Mouse (Mus musculus): Measurements from ENCODE around the gene Ube2e2. TPM values are rescaled to one million over a fixed set of nuclear protein-coding genes. Genes with fewer than 3 reads are reported as not detected.

Gene Ube2e2
- polyA plus RNA-seq, 1 experiment from 2014 or later: 65.7 TPM

DNA sequence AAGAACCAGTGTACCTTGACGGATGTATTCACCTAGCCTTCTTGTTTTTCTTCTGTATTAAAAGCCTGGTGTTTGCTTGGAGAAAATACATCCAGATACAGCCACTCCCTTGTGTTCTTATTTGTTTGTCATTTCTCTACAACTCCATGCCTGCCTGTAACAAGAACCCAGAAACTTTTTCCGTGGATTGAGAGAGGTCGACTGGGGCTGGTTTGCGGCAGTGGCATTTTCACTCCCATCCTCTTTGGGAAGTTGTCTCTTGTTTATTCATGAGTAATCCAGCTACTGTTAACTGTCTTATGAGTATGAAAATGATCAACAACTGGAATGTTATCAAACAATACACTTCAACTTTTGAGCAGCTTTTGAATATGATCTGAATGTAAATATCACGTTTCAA is 115.8 kb downstream of the Ube2e2 start:
- H3K27ac ChIP-seq: no peak overlapping the region
- no peaks in the 10 kb centered on the region for H3K27me3 ChIP-seq
- H3K4me3 ChIP-seq (replicated peaks): no peak overlapping the region
- H3K36me3 ChIP-seq (replicated peaks): no peaks in the 10 kb centered on the region
- no peak for ATAC-seq (ENCODE audit: low FRiP score)
- H3K4me1 ChIP-seq: no peaks in the 10 kb centered on the region
- no peaks in the 10 kb centered on the region for H3K9me3 ChIP-seq
- H3K9ac ChIP-seq: no peak overlapping the region
- WGBS: 86% methylated on average over 5 of the region's 5 CpGs
- H3K4me2 ChIP-seq: no peak overlapping the region

DNA sequence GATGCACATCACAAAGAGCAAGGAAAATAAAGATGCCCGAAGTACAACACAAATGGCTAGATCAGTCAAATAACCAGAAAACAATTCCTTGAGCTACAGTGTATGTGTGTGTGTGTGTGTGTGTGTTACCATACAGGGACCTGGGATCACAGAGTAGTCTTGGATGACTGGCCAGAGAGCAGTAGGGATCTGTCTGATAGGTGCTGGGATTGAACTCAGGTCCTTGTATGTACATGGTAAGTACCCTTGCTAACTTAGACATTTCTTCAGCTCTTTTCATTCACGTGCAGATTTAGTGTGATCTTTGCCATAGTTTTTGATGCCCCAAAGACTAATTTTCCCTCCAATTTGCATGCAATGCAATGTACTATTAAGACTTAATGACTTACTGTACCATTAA is 117.9 kb downstream of the Ube2e2 start:
- no peak for ATAC-seq (ENCODE audit: low FRiP score)
- Histone ChIP-seq H3K9me3 (no peaks in the 10 kb centered on the region), H3K27ac (no peak overlapping the region), H3K36me3 (replicated peaks) (no peaks in the 10 kb centered on the region), H3K4me2 (no peak overlapping the region), H3K4me1 (no peaks in the 10 kb centered on the region), H3K4me3 (replicated peaks) (no peak overlapping the region), H3K9ac (no peak overlapping the region), H3K27me3 (no peaks in the 10 kb centered on the region)
- 86% methylated on average over 2 of the region's 2 CpGs for WGBS

DNA sequence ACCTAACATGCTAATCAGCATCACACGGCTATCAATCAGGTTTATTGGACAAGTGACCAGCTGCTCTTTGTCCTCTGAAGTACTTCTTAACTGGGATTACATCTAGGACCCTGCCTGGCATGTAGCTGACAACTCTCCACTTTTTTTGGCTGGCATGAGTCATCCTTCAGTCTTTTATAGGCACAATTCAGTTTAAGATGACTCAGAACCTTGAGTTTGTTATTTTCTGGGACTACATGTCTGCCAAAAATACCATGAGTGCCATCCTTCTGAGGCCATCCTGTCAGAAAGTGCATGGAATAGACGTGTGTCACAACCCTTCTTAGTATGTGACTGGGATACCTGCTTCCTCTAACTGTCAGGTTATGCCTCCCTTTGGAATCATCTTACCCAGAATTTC is 120.3 kb downstream of the Ube2e2 start:
- Histone ChIP-seq H3K4me2 (no peak overlapping the region), H3K4me3 (replicated peaks) (no peak overlapping the region), H3K4me1 (no peaks in the 10 kb centered on the region), H3K9me3 (no peaks in the 10 kb centered on the region), H3K36me3 (replicated peaks) (no peaks in the 10 kb centered on the region), H3K9ac (no peak overlapping the region), H3K27ac (no peak overlapping the region), H3K27me3 (no peaks in the 10 kb centered on the region)
- ATAC-seq (ENCODE audit: low FRiP score): no peak
- 64% methylated on average over 2 of the region's 2 CpGs for WGBS

DNA sequence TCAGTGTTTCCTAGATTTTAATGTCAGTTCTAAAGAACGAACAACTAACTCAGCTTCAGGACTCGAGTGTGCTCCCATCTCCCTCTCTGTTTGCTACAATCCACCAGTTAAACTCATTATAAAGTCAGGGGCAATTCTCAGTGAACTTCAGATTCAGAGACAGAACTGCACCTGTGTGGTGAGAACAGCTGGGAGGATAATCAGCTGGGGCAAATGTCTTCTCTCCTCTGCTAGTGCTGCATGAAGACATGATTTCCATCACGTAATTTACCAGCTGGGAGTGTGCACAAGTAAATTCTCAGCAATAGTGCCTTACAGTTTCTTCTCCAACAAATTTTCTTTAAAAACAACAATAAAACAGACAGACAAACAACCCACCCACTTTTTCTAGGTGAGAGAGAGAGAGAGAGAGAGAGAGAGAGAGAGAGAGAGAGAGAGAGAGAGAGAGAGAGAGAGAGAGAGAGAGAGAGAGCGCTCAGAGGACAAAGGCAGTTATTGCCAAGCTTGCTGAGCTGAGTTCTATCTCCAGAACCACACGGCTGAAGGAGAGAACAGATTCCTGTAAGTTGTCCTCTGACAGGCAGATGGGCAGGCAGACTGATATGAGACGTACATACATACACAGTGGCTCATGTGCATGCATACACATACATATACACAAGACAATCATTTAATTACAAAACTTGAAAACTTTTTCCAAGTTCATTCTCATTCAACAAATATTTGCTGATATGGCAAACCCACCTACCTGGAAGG is 134.3 kb downstream of the Ube2e2 start:
- Histone ChIP-seq H3K4me1 (peaks cover 10% of the 10 kb centered on the region; the same call in 1 of the 2 replicates), H3K27me3 (no peaks in the 10 kb centered on the region), H3K9me3 (no peaks in the 10 kb centered on the region), H3K27ac (no peak overlapping the region), H3K4me2 (no peak overlapping the region), H3K36me3 (replicated peaks) (no peaks in the 10 kb centered on the region), H3K9ac (no peak overlapping the region), H3K4me3 (replicated peaks) (no peak overlapping the region)
- no peak for ATAC-seq (ENCODE audit: low FRiP score)
- WGBS: 77% methylated on average over 6 of the region's 6 CpGs

DNA sequence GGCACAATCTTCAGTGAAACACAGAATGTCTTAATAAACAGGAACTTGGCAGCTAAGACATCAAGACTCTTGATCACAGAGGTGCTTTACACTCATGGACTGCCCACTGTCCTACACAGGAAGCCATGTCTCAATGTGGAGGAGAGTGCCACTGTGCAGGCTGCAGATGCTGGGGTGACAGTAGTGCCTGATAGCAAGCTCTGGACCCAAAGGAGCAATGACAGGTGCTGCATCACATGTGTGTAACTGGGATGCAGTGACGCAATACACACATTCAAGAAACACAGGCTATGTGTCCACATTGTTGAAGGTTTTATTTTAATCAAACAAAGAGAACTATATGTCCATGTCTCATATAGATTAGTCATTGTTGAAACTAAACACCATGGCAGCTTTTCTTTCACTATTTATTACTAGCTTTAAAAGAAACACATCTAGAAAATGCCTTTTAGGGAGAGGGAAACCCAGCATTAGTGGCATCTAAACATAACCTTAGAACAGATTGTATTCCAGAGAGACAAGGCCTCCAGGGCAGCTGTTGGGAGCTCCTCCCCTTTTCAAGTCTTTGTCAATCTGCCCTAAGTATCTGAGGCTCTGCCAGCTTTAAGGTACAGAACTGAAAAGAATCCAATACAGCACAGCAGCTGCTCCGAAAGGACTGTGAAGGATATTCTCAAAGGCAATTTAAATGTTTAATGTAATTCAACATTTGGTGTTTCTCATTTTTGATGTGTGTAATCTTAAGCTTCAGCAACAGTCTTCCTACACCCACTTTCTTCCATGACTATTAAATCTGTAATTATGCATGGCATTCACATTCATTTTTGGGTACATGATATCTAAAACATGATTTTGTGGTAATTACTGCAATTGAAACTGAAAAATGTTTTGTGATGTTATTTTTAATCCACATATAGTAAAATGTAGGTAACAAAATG is 135.2 kb downstream of the Ube2e2 start:
- peak; percentile 77; the same call in 1 of the 2 replicates for ATAC-seq (ENCODE audit: low FRiP score)
- H3K4me1 ChIP-seq: peaks cover 10% of the 10 kb centered on the region; the same call in 1 of the 2 replicates
- H3K9me3 ChIP-seq: no peaks in the 10 kb centered on the region
- WGBS: 52% methylated on average over 2 of the region's 2 CpGs
- no peak overlapping the region for H3K4me2 ChIP-seq
- H3K4me3 ChIP-seq (replicated peaks): no peak overlapping the region
- H3K27ac ChIP-seq: no peak overlapping the region
- no peak overlapping the region for H3K9ac ChIP-seq
- H3K36me3 ChIP-seq (replicated peaks): no peaks in the 10 kb centered on the region
- H3K27me3 ChIP-seq: no peaks in the 10 kb centered on the region

DNA sequence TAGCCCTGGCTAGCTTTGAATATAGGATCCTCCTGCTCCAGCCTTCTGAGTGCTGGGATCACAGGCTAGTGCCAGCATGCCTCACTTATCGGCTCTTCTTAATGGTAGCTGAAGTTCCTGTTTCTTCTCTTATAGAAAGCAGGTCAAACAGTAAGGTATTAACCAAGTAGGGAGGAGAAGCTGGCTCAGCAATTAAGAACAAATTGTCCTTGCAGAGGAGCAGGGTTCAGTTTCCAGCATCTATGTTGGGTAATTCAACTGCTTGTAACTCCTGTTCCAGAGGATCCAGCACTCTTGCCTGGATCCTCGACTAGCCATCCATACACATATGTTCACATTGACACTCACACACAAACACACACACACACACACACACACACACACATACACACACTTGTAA is 136.1 kb downstream of the Ube2e2 start:
- H3K36me3 ChIP-seq (replicated peaks): no peaks in the 10 kb centered on the region
- WGBS: 90% methylated on average over 2 of the region's 2 CpGs
- ATAC-seq (ENCODE audit: low FRiP score): 0 out of 2 replicates have a peak, but pooled peaks have one; percentile 15

DNA sequence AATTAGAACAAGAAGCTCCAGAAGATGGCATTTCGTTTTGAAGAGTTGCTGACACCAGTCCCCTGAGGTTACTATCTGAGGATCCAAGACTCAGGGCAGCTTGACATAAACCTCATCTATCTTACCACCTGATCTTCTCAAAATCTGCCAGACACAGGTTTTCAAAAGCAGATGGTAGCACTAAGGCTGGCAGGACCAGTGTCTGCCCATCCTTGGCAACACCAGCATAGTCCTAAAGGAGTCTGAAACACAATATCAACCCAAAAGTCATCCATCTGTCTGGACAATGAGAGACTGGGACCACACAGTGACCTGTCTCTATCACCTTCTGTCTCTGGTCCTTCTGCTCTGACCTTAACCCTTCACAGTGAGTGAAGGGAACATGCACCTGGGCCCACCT is 138.7 kb downstream of the Ube2e2 start:
- 74% methylated on average over 1 of the region's 1 CpGs for WGBS
- Histone ChIP-seq H3K4me3 (replicated peaks) (no peak overlapping the region), H3K27me3 (no peaks in the 10 kb centered on the region), H3K4me1 (peaks cover 10% of the 10 kb centered on the region; the same call in 1 of the 2 replicates), H3K9me3 (no peaks in the 10 kb centered on the region), H3K4me2 (no peak overlapping the region), H3K9ac (no peak overlapping the region), H3K27ac (no peak overlapping the region), H3K36me3 (replicated peaks) (no peaks in the 10 kb centered on the region)
- ATAC-seq (ENCODE audit: low FRiP score): no peak

More for the DNA sequence above, 136.1 kb downstream of the Ube2e2 start:
- H3K9ac ChIP-seq: no peak overlapping the region
- no peaks in the 10 kb centered on the region for H3K27me3 ChIP-seq
- no peak overlapping the region for H3K4me2 ChIP-seq
- peaks cover 10% of the 10 kb centered on the region; the same call in 1 of the 2 replicates for H3K4me1 ChIP-seq
- no peak overlapping the region for H3K27ac ChIP-seq
- H3K9me3 ChIP-seq: no peaks in the 10 kb centered on the region
- H3K4me3 ChIP-seq (replicated peaks): no peak overlapping the region

DNA sequence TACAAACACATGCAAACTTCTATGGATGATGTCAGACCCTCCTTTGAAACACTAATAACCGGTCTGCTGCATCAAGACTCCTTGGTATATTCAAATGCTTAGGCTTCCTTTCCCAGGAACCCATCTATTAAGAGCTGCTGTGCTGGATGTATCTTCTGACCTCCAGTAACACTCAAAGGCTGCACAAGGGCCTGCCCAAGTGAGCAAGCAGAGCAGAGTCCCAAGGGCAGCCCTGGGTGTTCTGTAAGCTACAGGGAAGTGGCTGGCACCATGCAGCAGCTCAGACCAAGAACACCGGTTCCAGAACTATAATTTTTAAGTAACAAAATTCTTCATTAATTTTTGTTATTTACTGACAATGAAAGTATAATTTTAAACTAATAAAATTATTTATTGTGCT is 139.5 kb downstream of the Ube2e2 start:
- ATAC-seq (ENCODE audit: low FRiP score): no peak
- Histone ChIP-seq H3K4me2 (no peak overlapping the region), H3K36me3 (replicated peaks) (no peaks in the 10 kb centered on the region), H3K27me3 (no peaks in the 10 kb centered on the region), H3K27ac (no peak overlapping the region), H3K9ac (no peak overlapping the region), H3K4me1 (peaks cover 5% of the 10 kb centered on the region; the same call in 1 of the 2 replicates), H3K9me3 (no peaks in the 10 kb centered on the region), H3K4me3 (replicated peaks) (no peak overlapping the region)
- WGBS: 89% methylated on average over 2 of the region's 2 CpGs

DNA sequence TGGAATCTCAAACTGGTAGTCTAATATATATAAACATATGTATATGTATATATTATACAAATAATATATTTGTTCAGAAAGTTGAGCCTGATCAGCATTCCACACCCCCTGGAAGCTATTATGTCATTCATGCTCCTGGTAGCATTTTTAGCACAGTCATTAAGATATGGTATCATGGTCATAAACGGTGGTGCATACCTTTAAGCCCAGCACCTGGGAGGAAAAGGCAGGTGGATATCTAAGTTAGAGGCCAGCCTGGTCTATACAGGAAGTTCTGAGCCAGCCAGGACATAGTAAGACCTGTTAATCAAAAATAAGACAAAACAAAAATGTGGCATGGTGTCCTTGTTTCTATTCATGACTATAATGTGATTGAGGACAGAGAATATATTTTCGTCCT is 140.1 kb downstream of the Ube2e2 start:
- Histone ChIP-seq H3K27me3 (no peaks in the 10 kb centered on the region), H3K27ac (no peak overlapping the region), H3K9ac (no peak overlapping the region), H3K4me2 (no peak overlapping the region), H3K9me3 (no peaks in the 10 kb centered on the region), H3K4me3 (replicated peaks) (no peak overlapping the region), H3K4me1 (peaks cover 2% of the 10 kb centered on the region; the same call in 1 of the 2 replicates), H3K36me3 (replicated peaks) (no peaks in the 10 kb centered on the region)
- 91% methylated on average over 2 of the region's 2 CpGs for WGBS
- no peak for ATAC-seq (ENCODE audit: low FRiP score)

DNA sequence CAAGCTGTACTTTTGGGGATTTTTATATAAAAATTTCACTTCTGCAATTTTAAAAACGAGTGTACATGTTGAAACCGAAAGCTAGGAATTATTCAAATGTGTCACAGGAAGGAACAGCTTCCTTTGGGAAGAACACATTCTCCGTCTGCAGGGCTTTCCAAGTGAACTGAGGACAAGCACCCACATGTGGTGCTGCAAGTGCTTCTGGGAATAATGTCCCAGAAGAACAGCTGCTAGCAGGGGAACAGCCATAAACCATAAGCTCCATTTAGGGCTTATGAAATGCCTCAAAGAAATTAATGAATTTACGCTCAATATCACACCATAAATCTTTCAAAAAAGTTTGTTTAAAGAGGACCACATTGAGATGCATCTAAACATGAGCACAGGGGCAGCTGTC is 162.9 kb downstream of the Ube2e2 start:
- Histone ChIP-seq H3K4me2 (no peak overlapping the region), H3K9ac (no peak overlapping the region), H3K9me3 (no peaks in the 10 kb centered on the region), H3K27ac (no peak overlapping the region), H3K4me3 (replicated peaks) (no peak overlapping the region), H3K4me1 (no peaks in the 10 kb centered on the region), H3K36me3 (replicated peaks) (no peaks in the 10 kb centered on the region), H3K27me3 (no peaks in the 10 kb centered on the region)
- WGBS: 82% methylated on average over 4 of the region's 4 CpGs
- no peak for ATAC-seq (ENCODE audit: low FRiP score)

DNA sequence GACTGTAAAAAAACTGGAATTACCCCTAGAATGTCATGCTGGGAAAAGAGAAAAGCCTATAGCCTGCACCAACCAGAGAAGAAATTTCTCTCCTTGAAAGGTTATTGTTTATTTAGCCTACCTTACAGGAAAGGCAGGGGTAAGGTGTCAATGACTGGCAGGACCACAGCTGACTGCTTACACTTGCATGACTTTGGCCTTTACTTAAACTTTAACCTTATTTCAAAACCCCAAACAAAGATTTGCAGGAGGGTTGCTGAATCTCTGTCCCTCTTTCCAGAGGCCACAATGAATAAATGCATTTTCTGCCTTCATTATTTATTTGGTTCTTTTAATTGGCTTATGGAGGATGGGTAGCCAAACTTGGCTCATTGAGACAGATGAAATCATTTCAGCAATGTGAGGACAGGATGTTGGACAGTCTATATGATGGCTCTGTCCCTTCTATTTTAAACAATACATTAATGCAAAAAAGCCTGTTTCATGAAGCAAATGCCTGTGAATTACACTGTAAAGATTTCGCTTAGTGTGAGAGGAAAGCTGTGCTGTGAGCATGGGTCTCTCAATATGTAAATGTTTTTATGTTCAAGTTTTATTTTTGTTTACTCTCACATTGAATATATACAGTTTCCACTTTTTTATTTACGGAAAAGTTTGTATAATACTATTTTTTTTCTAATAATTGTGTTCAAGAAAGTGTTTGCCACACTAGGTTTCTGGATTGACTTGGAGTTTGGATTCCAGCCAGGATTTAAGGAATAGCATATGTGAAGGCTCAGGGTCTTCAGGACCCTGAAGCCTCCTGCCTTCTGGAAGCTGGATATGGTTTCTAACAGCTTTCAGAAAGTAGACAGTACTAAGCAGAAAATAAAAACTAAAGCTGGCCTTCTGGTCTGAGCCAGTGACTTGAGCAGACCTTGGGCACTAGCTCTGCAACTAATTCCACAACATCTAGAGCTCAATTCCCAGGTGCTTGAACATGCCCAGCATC is 173.2 kb downstream of the Ube2e2 start:
- Histone ChIP-seq H3K4me2 (no peak overlapping the region), H3K9ac (no peak overlapping the region), H3K9me3 (no peaks in the 10 kb centered on the region), H3K4me3 (replicated peaks) (no peak overlapping the region), H3K36me3 (replicated peaks) (no peaks in the 10 kb centered on the region), H3K27me3 (no peaks in the 10 kb centered on the region), H3K27ac (no peak overlapping the region), H3K4me1 (no peaks in the 10 kb centered on the region)
- ATAC-seq (ENCODE audit: low FRiP score): no peak
- 87% methylated on average over 2 of the region's 2 CpGs for WGBS

Data from forebrain, embryonic 12.5 days (tissue).